Mouse (Mus musculus) thymus, adult 2 months (tissue): ENCODE measurements around the gene Serpina1b.

Source experiments
- CTCF ChIP-seq: fragments of 200-500 bp; IDR thresholded peaks from 2 replicates; pipeline ENCODE4 v1.5.1; 2012; ENCODE audit warnings: mild to moderate bottlenecking, control low read depth, low read length, moderate library complexity, borderline replicate concordance; ENCODE audit not compliant: control insufficient read depth, poor library complexity, insufficient read depth; ENCODE audit errors: extremely low read depth
- POLR2A ChIP-seq: fragments of 200-500 bp; IDR thresholded peaks from 2 replicates; pipeline ENCODE4 v1.6.1; 2012; ENCODE audit warnings: mild to moderate bottlenecking, low read length, control low read depth, moderate library complexity; ENCODE audit not compliant: control insufficient read depth, poor library complexity, insufficient read depth; ENCODE audit errors: extremely low read depth

DNA sequence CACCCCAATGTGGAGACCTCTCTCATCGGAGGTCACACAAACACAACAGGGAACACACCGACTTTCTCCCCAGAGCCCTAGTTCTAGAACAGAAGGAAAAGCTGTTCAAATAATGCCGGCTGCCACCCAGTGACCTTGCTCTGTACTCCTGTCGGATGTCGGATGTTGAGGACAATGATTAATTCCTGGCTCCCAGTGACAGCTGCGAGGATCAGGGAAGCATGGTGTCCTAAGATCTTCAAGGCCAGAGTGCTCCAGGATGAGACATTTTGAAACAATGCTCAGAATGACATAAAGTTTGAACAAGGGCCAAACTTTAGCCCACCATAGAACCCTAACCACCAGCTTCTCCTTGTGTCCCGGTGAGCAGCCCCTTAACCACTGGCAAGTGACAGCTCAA, 143.2 kb downstream of the Serpina1b start:
- no peak for TF ChIP-seq CTCF
- no peak for TF ChIP-seq POLR2A
